Mouse (Mus musculus) heart, embryonic 14.5 days (tissue): ENCODE results near the gene Plcxd1. TPM values are rescaled to one million over a fixed set of nuclear protein-coding genes. Genes with fewer than 3 reads are reported as not detected.

Source experiments
- ATAC-seq: fragments of 200-750 bp; cut with Nextera tagmentation; 2 replicates; pipeline ENCODE4 v1.8.0; 2017; ENCODE audit warnings: low read depth, moderate TSS enrichment; ENCODE audit not compliant: insufficient number of reproducible peaks, insufficient read depth, low FRiP score
- H3K27ac ChIP-seq, 2 experiments: fragments of 200-500 bp in 1 of 2; fragments of 300-500 bp in 1 of 2; sonication (generic) in 1 of 2; replicated peaks in 1 of 2; 2 replicates each; pipeline ENCODE4 v1.5.1; 2012 to 2014; ENCODE audit warnings: low read depth in 2 of 2, low read length in 2 of 2, control low read depth in 1 of 2, mild to moderate bottlenecking in 1 of 2, mixed read lengths in 1 of 2; ENCODE audit not compliant: control insufficient read depth in 1 of 2, insufficient read depth in 1 of 2
- H3K27me3 ChIP-seq: fragments of 300-500 bp; sonication (generic); 2 replicates; pipeline ENCODE4 v1.6.1; 2014; ENCODE audit warnings: mild to moderate bottlenecking, low read length, control low read depth; ENCODE audit not compliant: control insufficient read depth, insufficient read depth
- H3K36me3 ChIP-seq: fragments of 300-500 bp; sonication (generic); 2 replicates; pipeline ENCODE4 v1.6.1; 2014; ENCODE audit warnings: mild to moderate bottlenecking, control low read depth, low read length, mixed read lengths; ENCODE audit not compliant: control insufficient read depth, insufficient read depth
- H3K4me1 ChIP-seq, 2 experiments: fragments of 200-500 bp in 1 of 2; fragments of 300-500 bp in 1 of 2; sonication (generic) in 1 of 2; 2 replicates each; pipeline ENCODE4 v1.6.1; 2012 to 2014; ENCODE audit warnings: low read length in 2 of 2, control low read depth in 1 of 2, mixed read lengths in 1 of 2; ENCODE audit not compliant: control insufficient read depth in 2 of 2, insufficient read depth in 2 of 2
- H3K4me2 ChIP-seq: fragments of 300-500 bp; sonication (generic); 2 replicates; pipeline ENCODE4 v1.6.1; 2014; ENCODE audit warnings: mild to moderate bottlenecking, low read length
- H3K4me3 ChIP-seq, 2 experiments: fragments of 200-500 bp in 1 of 2; fragments of 300-500 bp in 1 of 2; sonication (generic) in 1 of 2; 2 replicates each; pipeline ENCODE4 v1.5.1; 2012 to 2014; ENCODE audit warnings: low read length in 2 of 2, mild to moderate bottlenecking in 2 of 2, control low read depth in 1 of 2, low read depth in 1 of 2, moderate library complexity in 1 of 2; ENCODE audit not compliant: control insufficient read depth in 1 of 2, insufficient read depth in 1 of 2
- H3K9ac ChIP-seq: fragments of 300-500 bp; sonication (generic); 2 replicates; pipeline ENCODE4 v1.6.1; 2014; ENCODE audit warnings: mild to moderate bottlenecking, low read length
- H3K9me3 ChIP-seq: fragments of 300-500 bp; sonication (generic); 2 replicates; pipeline ENCODE4 v1.6.1; 2016; ENCODE audit warnings: low read length, control low read depth; ENCODE audit not compliant: control insufficient read depth
- WGBS: fragments of 180-500 bp; shearing (Covaris S2); extraction: QIAGEN DNeasy Blood & Tissue Kit; methylation state at CpG from one replicate; pipeline ENCODE4 v1.1.7; 2014; 5-methylcytosine and 5-hydroxymethylcytosine counted together
- polyA plus RNA-seq: library from polyadenylated mRNA; unstranded; fragments of >200 nt; fragmentation: Nextera tagmentation; extraction: Ambion mirVana; gene quantifications from 2 replicates; pipeline ENCODE4 v1.2.1, GENCODE M21; 2014

Gene Plcxd1
- polyA plus RNA-seq, 1 experiment from 2014 or later = 0.30 TPM

GRCm38 (mm10) chr5:110094030-110094846 is 5.5 kb upstream of the Plcxd1 start, which contains the start of gene Gm35315:
Gene Gm35315, minus strand, starts transcription at chr5:110094420.
- no peaks in the 10 kb centered on the region for H3K9me3 ChIP-seq
- 1% methylated on average over 25 of the region's 25 CpGs for WGBS
- H3K27me3 ChIP-seq = no peaks in the 10 kb centered on the region
- peak within 1 kb of the TSS; percentile 64 for H3K9ac ChIP-seq
- no peaks in the 10 kb centered on the region for H3K36me3 ChIP-seq
- H3K27ac ChIP-seq = peak within 1 kb of the TSS in 1 of 2 experiments; percentile 10; a peak in 1 of 4 replicates
- H3K4me2 ChIP-seq = peak within 1 kb of the TSS; percentile 69
- ATAC-seq = peak; percentile 87
- H3K4me1 ChIP-seq = peaks cover 3 to 6% of the 10 kb centered on the region in 2 experiments; a peak in 3 of 4 replicates
- H3K4me3 ChIP-seq = peak within 1 kb of the TSS; percentile 54 to 70

- peaks cover 3 to 6% of the 10 kb centered on the region in 2 experiments; a peak in 3 of 4 replicates for H3K4me1 ChIP-seq
- peak overlapping the region; percentile 64 for H3K9ac ChIP-seq
- H3K36me3 ChIP-seq = no peaks in the 10 kb centered on the region
- H3K4me2 ChIP-seq = peak overlapping the region; percentile 69
- 5% methylated on average over 4 of the region's 4 CpGs for WGBS
- H3K4me3 ChIP-seq = peak overlapping the region; percentile 54 to 70
- H3K27ac ChIP-seq = peak overlapping the region in 1 of 2 experiments; percentile 10; a peak in 1 of 4 replicates
- no peaks in the 10 kb centered on the region for H3K9me3 ChIP-seq
- H3K27me3 ChIP-seq = no peaks in the 10 kb centered on the region
- ATAC-seq = peak; percentile 32; the same call in 1 of the 2 replicates
These were observed 4.9 kb upstream of the Plcxd1 start for GRCm38 (mm10) chr5:110094847-110095213.

DNA sequence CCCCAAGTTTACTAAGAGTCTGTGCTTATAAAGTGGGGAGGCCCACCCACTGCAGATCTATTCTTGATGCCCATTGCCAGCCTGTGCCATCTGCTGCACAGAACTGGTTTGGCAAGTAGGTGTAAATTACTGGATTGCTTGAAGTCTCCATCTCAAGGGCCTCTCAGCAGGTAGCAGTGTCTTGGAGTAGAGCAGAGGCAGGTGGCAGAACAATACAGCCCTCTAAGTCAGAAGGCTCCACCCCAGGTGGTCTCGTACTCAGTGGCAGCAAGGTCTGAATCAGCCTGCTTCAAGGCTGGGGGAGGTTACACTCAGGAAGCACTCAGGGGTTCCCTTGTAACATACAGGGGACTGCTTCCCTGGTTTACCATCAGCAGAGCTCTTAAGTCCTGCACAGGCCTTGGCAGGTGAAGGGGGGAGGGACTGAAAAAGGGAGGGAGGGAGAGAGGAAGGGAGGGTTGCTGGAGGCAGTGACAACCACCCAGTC is 735 bp upstream of the Plcxd1 start:
- Histone ChIP-seq H3K4me2 (no peak overlapping the region), H3K27ac (no peak overlapping the region), H3K4me3 (no peak overlapping the region), H3K36me3 (peaks cover 13% of the 10 kb centered on the region), H3K9ac (no peak overlapping the region), H3K9me3 (no peaks in the 10 kb centered on the region), H3K4me1 (peaks cover 12 to 28% of the 10 kb centered on the region in 2 experiments), H3K27me3 (no peaks in the 10 kb centered on the region)
- 56% methylated on average over 1 of the region's 1 CpGs for WGBS
- no peak for ATAC-seq

DNA sequence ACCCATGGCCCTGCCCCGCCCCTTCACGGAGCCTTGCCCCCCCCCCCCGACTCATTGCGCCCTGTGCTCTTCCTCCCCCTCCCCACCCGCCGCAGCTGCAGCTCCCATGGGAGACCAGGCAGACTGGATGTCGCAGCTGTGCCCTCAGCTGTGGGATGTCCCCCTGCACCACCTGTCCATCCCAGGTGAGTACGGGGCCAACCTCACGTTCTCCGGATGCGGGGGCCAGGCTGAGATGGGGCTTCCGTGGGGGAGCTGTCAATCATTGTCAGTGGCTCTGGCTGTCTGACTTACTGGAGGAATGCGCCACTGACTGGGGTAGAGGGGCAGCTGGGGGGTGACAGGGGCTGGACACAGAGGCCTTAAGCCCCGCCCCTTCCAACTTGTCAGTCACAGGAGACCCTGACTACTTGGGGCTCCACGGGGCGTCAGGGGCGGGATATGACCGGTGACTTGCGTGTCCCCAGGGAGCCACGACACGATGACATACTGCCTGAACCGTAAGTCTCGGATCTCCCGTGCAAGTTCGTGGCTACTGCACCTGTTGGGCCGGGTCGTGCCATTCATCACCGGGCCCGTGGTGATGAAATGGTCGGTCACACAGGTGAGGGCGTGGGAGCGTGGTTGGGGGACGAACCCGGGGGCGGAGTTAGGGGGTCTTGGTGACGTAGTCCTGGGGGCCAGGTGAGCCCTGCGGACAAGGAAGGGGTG is 1.3 kb downstream of the Plcxd1 start:
- H3K4me1 ChIP-seq = peaks cover 8 to 23% of the 10 kb centered on the region in 2 experiments
- H3K27me3 ChIP-seq = no peaks in the 10 kb centered on the region
- H3K9me3 ChIP-seq = no peaks in the 10 kb centered on the region
- H3K9ac ChIP-seq = peak overlapping the region; percentile 28; the same call in 1 of the 2 replicates
- 2% methylated on average over 35 of the region's 37 CpGs for WGBS
- H3K27ac ChIP-seq = no peak overlapping the region
- H3K4me3 ChIP-seq = peak overlapping the region; percentile 31 to 32
- H3K36me3 ChIP-seq = peaks cover 33% of the 10 kb centered on the region
- peak overlapping the region; percentile 74 for H3K4me2 ChIP-seq
- 0 out of 2 replicates have a peak, but pooled peaks have one; percentile 18 for ATAC-seq

GRCm38 (mm10) chr5:110101716-110102347 is 2.1 kb downstream of the Plcxd1 start:
- peak; percentile 36 for ATAC-seq
- Histone ChIP-seq H3K4me1 (peaks cover 8 to 29% of the 10 kb centered on the region in 2 experiments), H3K4me3 (peak overlapping the region; percentile 31 to 32), H3K4me2 (peak overlapping the region; percentile 74), H3K9ac (peak overlapping the region; percentile 28; the same call in 1 of the 2 replicates), H3K27me3 (no peaks in the 10 kb centered on the region), H3K9me3 (no peaks in the 10 kb centered on the region), H3K36me3 (peaks cover 40% of the 10 kb centered on the region), H3K27ac (no peak overlapping the region)
- 12% methylated on average over 34 of the region's 34 CpGs for WGBS

DNA sequence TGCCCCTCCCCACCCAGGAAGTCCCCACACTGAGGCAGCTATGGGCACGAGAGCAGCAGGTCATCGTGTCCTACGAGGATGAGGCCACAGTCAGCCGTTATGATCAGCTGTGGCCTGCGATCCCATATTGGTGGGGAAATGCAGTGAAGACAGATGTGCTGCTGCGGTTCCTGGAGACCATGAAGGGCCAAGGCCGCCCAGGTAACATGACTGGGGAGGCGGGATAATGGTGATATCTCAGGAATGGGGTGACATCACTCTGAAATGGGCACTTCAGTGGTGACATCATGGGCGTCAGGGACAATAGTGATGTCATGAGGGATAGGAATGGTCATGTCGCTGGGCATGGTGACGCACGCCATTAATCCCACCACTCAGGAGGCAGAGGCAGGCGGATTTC is 2.7 kb downstream of the Plcxd1 start:
- H3K27ac ChIP-seq = no peak overlapping the region
- H3K9me3 ChIP-seq = no peaks in the 10 kb centered on the region
- 81% methylated on average over 13 of the region's 13 CpGs for WGBS
- H3K4me3 ChIP-seq = no peak overlapping the region
- H3K4me1 ChIP-seq = peaks cover 8 to 32% of the 10 kb centered on the region in 2 experiments
- ATAC-seq = no peak
- peak overlapping the region; percentile 74; the same call in 1 of the 2 replicates for H3K4me2 ChIP-seq
- H3K27me3 ChIP-seq = no peaks in the 10 kb centered on the region
- H3K9ac ChIP-seq = no peak overlapping the region
- H3K36me3 ChIP-seq = peaks cover 40% of the 10 kb centered on the region
